Mouse (Mus musculus) midbrain, embryonic 13.5 days (tissue): ENCODE data around the gene Myo1h. TPM values are rescaled to one million over a fixed set of nuclear protein-coding genes. Genes with fewer than 3 reads are reported as not detected.

Experiments
- ATAC-seq: fragments of 200-750 bp; cut with Nextera tagmentation; 2 replicates; pipeline ENCODE4 v1.8.0; 2017; ENCODE audit warnings: mild to moderate bottlenecking, moderate TSS enrichment, moderate library complexity
- H3K27ac ChIP-seq: fragments of 300-500 bp; sonication (generic); 2 replicates; pipeline ENCODE4 v1.5.1; 2015; ENCODE audit warnings: inconsistent platforms, mild to moderate bottlenecking, moderate library complexity
- H3K27me3 ChIP-seq: fragments of 300-500 bp; sonication (generic); 2 replicates; pipeline ENCODE4 v1.6.1; 2015; ENCODE audit warnings: mild to moderate bottlenecking, inconsistent platforms
- H3K36me3 ChIP-seq: fragments of 300-500 bp; sonication (generic); 2 replicates; pipeline ENCODE4 v1.6.1; 2015; ENCODE audit warnings: mild to moderate bottlenecking, inconsistent platforms
- H3K4me1 ChIP-seq: fragments of 300-500 bp; sonication (generic); replicated peaks from 2 replicates; pipeline ENCODE4 v1.6.1; 2015; ENCODE audit warnings: inconsistent platforms
- H3K4me2 ChIP-seq: fragments of 300-500 bp; sonication (generic); replicated peaks from 2 replicates; pipeline ENCODE4 v1.6.1; 2015; ENCODE audit warnings: moderate library complexity, mild to moderate bottlenecking, inconsistent platforms
- H3K4me3 ChIP-seq: fragments of 300-500 bp; sonication (generic); replicated peaks from 2 replicates; pipeline ENCODE4 v1.5.1; 2015; ENCODE audit warnings: mild to moderate bottlenecking, inconsistent platforms
- H3K9ac ChIP-seq: fragments of 300-500 bp; sonication (generic); replicated peaks from 2 replicates; pipeline ENCODE4 v1.6.1; 2015; ENCODE audit warnings: mild to moderate bottlenecking, inconsistent platforms
- H3K9me3 ChIP-seq: fragments of 300-500 bp; sonication (generic); 2 replicates; pipeline ENCODE4 v1.6.1; 2016; ENCODE audit warnings: mild to moderate bottlenecking, inconsistent platforms
- WGBS: fragments of 180-500 bp; shearing (Covaris S2); methylation state at CpG from one replicate; pipeline ENCODE4 v1.1.7; 2015; 5-methylcytosine and 5-hydroxymethylcytosine counted together
- polyA plus RNA-seq: library from polyadenylated mRNA; unstranded; fragments of >200 nt; fragmentation: Nextera tagmentation; extraction: Ambion mirVana; gene quantifications from 2 replicates; pipeline ENCODE4 v1.2.1, GENCODE M21; 2015

Gene Myo1h
- polyA plus RNA-seq = 0.58 and 0.93 TPM in 2 replicates

DNA sequence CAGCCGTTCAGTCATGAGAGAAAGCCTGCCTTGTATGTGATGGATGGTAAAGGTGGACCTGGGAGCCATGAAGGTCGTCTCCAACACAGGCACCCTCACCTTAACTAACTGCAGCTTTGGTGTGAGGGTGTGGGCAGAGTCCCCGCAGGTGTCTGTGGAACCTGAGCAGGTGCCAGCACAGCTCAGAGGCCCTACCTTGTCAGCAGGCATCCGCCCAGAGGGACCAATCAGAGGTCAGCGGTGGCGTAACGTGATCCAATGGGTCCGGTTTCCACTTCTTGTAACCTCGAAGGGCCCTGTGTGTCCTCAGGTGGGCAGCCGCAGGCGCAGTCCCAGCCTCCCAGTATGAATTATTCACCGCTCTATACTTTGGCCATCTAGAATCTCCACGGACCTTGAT lies at the start of gene Myo1h:
Gene Myo1h, plus strand, starts transcription at position 293 of the 400 bp plus-strand sequence.
- no peak for ATAC-seq
- peaks cover 48% of the 10 kb centered on the region for H3K27me3 ChIP-seq
- H3K4me1 ChIP-seq = peaks cover 36% of the 10 kb centered on the region
- no peak within 1 kb of the TSS for H3K27ac ChIP-seq
- no peak within 1 kb of the TSS for H3K4me2 ChIP-seq
- no peak within 1 kb of the TSS for H3K9ac ChIP-seq
- H3K36me3 ChIP-seq = no peaks in the 10 kb centered on the region
- WGBS = 58% methylated on average over 13 of the region's 13 CpGs
- no peak within 1 kb of the TSS for H3K4me3 ChIP-seq
- no peaks in the 10 kb centered on the region for H3K9me3 ChIP-seq

DNA sequence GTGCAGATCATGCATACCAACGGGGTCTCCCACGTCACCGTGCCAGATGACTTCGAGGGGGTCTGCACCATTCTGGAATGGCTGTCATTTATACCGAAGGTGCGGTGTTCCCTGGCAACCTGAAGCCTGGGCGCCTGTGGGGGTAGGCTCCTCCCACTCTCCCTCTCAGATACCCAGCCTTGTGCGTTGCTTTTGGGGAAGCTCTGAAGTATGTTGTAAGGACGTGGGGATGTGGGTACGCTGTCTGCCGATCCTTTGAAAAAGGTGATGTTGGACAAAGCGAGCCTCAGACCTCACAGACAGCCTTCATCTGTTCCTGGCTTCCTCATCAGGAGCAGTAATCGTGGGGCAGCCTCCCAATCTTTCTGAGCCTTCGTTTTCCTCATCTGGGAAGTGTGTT lies 49.2 kb upstream of the Myo1h start:
- H3K4me3 ChIP-seq = no peak overlapping the region
- H3K9ac ChIP-seq = no peak overlapping the region
- H3K4me1 ChIP-seq = no peaks in the 10 kb centered on the region
- WGBS = 45% methylated on average over 14 of the region's 14 CpGs
- no peaks in the 10 kb centered on the region for H3K9me3 ChIP-seq
- H3K36me3 ChIP-seq = no peaks in the 10 kb centered on the region
- ATAC-seq = no peak
- H3K27ac ChIP-seq = no peak overlapping the region
- H3K27me3 ChIP-seq = 0 out of 2 replicates have a peak, but pooled peaks cover 12% of the 10 kb centered on the region
- H3K4me2 ChIP-seq = no peak overlapping the region

DNA sequence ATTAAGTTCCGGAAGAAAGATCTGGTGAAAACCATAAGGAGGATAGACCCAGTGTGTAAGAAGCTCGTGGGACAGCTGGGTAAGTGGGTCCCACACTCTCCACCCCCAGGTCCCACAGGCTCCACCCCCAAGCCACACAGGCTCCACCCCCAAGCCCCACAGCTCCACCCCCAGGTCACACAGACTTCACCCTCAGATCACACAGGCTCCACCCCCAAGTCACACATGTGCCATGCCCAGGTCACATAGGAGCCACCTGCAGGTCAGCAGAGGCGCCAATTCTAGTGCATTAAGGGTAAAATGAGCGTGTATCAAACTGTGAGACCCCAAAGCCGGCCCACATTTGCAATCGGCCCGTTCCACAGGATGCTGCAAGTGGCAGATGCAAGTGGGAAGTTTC lies 42.5 kb upstream of the Myo1h start:
- Histone ChIP-seq H3K36me3 (no peaks in the 10 kb centered on the region), H3K9me3 (no peaks in the 10 kb centered on the region), H3K4me3 (no peak overlapping the region), H3K4me1 (peaks cover 9% of the 10 kb centered on the region), H3K9ac (no peak overlapping the region), H3K27ac (no peak overlapping the region), H3K4me2 (no peak overlapping the region), H3K27me3 (peaks cover 37% of the 10 kb centered on the region)
- no peak for ATAC-seq
- WGBS = 81% methylated on average over 7 of the region's 7 CpGs

DNA sequence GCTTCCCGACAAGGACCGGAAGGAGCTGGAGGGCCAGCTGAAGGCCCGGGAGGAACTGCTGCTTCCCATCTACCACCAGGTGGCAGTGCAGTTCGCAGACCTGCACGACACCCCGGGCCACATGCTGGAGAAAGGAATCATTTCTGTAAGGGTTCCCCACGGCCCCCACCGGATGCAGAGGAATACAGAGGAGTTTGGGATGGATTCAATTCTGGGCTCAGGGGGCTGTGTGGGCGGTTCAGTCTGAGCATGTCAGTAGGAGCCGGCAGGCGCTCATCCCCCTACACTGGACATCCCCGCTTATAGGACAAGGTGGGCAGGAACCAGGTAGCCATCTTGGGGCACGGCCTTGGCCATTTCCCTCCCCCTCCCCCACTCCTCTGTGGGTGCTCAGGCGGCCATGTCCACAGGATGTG lies 40.8 kb upstream of the Myo1h start:
- H3K9ac ChIP-seq = 0 out of 2 replicates have a peak overlapping the region, but pooled peaks have one; percentile 19
- no peak overlapping the region; the same call in 1 of the 2 replicates for H3K4me3 ChIP-seq
- H3K4me1 ChIP-seq = peaks cover 9% of the 10 kb centered on the region
- peak; percentile 84 for ATAC-seq
- peak overlapping the region; percentile 34 for H3K4me2 ChIP-seq
- WGBS = 13% methylated on average over 14 of the region's 14 CpGs
- H3K36me3 ChIP-seq = no peaks in the 10 kb centered on the region
- peaks cover 42% of the 10 kb centered on the region for H3K27me3 ChIP-seq
- H3K27ac ChIP-seq = no peak overlapping the region
- H3K9me3 ChIP-seq = no peaks in the 10 kb centered on the region

DNA sequence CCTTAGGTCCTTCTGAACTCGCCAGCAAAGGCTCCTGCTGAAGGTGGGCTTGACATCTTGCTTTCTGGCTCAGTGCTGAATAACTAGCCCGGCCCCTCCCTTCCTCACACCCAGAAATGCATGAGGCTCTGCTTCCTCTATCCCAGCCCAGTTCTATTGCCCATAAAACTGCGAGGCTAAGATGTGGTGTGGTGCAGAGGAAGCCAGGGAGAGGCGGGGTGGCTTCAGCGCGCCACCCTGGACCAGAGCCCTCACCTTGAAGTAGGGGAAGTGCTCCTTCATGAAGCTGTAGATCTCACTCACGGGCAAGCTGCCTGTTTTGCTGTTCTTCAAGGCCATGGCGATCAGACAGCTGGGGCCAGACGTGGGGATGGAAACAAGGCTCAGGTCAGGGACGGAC lies 29.5 kb upstream of the Myo1h start:
- peaks cover 17% of the 10 kb centered on the region for H3K4me1 ChIP-seq
- no peak overlapping the region for H3K4me3 ChIP-seq
- no peak overlapping the region for H3K27ac ChIP-seq
- H3K27me3 ChIP-seq = peaks cover 20% of the 10 kb centered on the region
- no peak overlapping the region for H3K9ac ChIP-seq
- H3K36me3 ChIP-seq = no peaks in the 10 kb centered on the region
- no peak overlapping the region for H3K4me2 ChIP-seq
- no peak for ATAC-seq
- H3K9me3 ChIP-seq = no peaks in the 10 kb centered on the region
- 89% methylated on average over 10 of the region's 10 CpGs for WGBS

DNA sequence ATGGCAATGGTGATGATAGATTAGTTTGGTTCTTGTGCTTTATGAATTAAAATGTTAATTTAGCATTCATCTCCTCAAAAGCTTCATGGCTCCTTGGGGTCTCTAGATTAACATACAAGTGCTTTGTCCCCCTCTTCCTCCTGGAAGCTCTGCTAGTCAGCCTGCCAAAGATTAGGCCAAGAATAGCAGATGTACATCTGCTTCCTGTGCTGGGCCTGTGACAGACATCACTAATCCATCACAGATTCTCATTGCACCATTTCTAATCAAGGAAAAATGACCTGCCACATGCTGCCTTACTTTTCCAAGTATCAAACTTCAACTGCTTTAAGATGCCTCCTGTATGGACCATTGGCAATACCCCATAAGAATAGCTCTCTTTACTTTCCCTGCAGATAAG lies 27.5 kb upstream of the Myo1h start:
- peaks cover 24% of the 10 kb centered on the region for H3K27me3 ChIP-seq

DNA sequence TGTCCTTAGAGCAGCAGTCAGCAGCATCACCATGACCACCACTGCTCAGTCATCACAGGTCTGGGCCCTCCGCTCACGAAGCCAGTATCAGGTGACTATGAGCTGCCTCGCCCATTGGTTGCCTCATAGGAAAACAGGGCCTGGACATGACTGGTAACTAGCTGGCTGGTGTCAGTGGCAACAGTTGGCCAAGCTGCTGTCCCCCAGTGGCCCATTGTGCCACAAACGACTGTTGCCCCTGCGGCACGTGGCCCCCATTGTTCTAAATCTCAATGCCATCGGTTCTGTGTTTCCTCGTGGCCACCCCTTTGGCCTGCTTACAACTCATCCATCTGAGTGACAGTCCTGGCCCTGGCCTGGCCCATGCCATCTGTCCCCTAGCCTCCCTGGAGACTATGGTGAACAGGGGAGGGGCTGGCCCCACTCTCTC lies 24.9 kb upstream of the Myo1h start:
- no peak overlapping the region for H3K4me2 ChIP-seq
- H3K4me1 ChIP-seq = peaks cover 25% of the 10 kb centered on the region
- H3K27ac ChIP-seq = no peak overlapping the region
- no peak overlapping the region for H3K9ac ChIP-seq
- peak; percentile 81 for ATAC-seq
- H3K4me3 ChIP-seq = no peak overlapping the region
- H3K27me3 ChIP-seq = peaks cover 43% of the 10 kb centered on the region
- H3K9me3 ChIP-seq = no peaks in the 10 kb centered on the region
- WGBS = 54% methylated on average over 8 of the region's 8 CpGs
- no peaks in the 10 kb centered on the region for H3K36me3 ChIP-seq

More for the DNA sequence above, 27.5 kb upstream of the Myo1h start:
- ATAC-seq = no peak
- H3K9me3 ChIP-seq = no peaks in the 10 kb centered on the region
- H3K4me1 ChIP-seq = peaks cover 23% of the 10 kb centered on the region
- H3K27ac ChIP-seq = no peak overlapping the region
- H3K4me3 ChIP-seq = no peak overlapping the region
- no peak overlapping the region for H3K9ac ChIP-seq
- no peaks in the 10 kb centered on the region for H3K36me3 ChIP-seq
- H3K4me2 ChIP-seq = no peak overlapping the region

DNA sequence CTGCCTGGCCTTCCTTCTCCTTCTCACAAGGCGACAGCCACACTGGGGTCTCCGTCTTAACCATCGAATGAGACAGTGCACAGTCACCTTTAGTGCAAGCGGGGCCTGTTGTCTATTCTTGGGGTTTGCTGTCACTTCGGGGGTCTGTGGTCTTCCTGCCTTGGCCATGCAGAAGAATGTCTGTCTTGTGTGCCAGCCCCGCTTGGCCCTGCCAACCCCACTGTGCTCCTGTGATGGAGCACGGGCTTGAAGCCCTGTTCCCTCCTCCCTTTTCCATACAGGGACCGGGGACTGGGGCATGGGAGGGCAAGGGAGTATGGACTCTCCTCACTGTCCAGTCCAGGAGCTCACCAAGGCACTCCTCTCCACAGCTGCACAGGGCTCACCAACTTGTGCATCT lies 24.2 kb upstream of the Myo1h start:
- peaks cover 48% of the 10 kb centered on the region for H3K27me3 ChIP-seq
- ATAC-seq = no peak
- 93% methylated on average over 8 of the region's 8 CpGs for WGBS

DNA sequence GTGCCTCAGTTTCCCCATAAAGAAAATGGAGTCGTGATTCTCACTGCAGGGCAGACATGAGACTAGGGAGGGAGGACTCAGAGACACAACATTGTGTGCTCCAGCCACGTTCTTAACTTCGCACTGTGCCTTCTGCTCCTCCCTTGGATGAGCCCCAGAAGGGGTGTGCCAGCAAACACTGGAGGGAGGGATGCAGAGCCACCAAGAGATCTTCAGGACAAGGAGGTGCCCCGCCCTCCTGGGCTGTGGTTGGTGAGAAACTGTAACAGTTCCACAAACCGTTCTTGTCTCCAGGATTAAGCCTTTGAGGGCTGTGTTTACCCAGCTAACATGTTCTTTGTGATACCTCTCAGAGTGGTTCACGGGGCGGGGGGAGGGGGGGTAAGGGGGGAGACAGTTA lies 20.3 kb upstream of the Myo1h start:
- 29% methylated on average over 7 of the region's 7 CpGs for WGBS
- H3K36me3 ChIP-seq = no peaks in the 10 kb centered on the region
- no peak overlapping the region for H3K4me3 ChIP-seq
- H3K9ac ChIP-seq = no peak overlapping the region
- H3K27me3 ChIP-seq = peaks cover 86% of the 10 kb centered on the region
- no peaks in the 10 kb centered on the region for H3K9me3 ChIP-seq
- H3K4me1 ChIP-seq = peaks cover 61% of the 10 kb centered on the region
- no peak overlapping the region for H3K4me2 ChIP-seq
- no peak overlapping the region for H3K27ac ChIP-seq
- ATAC-seq = peak; percentile 22; the same call in 1 of the 2 replicates

More for the DNA sequence above, 24.2 kb upstream of the Myo1h start:
- H3K4me1 ChIP-seq = peaks cover 33% of the 10 kb centered on the region
- H3K9ac ChIP-seq = no peak overlapping the region
- no peaks in the 10 kb centered on the region for H3K9me3 ChIP-seq
- H3K27ac ChIP-seq = no peak overlapping the region
- no peak overlapping the region for H3K4me3 ChIP-seq
- H3K36me3 ChIP-seq = no peaks in the 10 kb centered on the region
- no peak overlapping the region for H3K4me2 ChIP-seq

DNA sequence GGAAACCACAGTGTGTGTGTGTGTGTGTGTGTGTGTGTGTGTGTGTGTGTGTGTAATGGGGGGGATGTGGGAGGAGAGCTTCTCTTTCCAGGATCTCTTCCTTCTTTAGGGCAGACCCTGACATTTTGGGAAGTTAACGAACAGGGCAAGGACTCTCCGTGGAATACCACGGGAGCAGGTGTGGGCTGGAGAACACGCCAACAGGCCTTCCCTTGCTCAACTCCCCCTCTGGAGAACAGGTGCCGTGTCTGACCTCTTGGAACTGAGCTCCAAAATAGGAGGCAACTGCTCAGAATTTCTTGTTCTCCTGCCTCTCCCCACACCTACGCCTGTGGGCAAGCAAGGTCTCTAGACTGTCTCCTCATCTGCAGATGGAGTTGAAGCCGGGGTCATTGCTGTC lies 19.5 kb upstream of the Myo1h start:
- 78% methylated on average over 7 of the region's 7 CpGs for WGBS
- ATAC-seq = no peak
- H3K9ac ChIP-seq = no peak overlapping the region
- no peak overlapping the region for H3K4me2 ChIP-seq
- H3K36me3 ChIP-seq = no peaks in the 10 kb centered on the region
- no peak overlapping the region for H3K4me3 ChIP-seq
- no peaks in the 10 kb centered on the region for H3K9me3 ChIP-seq
- H3K4me1 ChIP-seq = peaks cover 61% of the 10 kb centered on the region
- peaks cover 92% of the 10 kb centered on the region for H3K27me3 ChIP-seq
- no peak overlapping the region for H3K27ac ChIP-seq

DNA sequence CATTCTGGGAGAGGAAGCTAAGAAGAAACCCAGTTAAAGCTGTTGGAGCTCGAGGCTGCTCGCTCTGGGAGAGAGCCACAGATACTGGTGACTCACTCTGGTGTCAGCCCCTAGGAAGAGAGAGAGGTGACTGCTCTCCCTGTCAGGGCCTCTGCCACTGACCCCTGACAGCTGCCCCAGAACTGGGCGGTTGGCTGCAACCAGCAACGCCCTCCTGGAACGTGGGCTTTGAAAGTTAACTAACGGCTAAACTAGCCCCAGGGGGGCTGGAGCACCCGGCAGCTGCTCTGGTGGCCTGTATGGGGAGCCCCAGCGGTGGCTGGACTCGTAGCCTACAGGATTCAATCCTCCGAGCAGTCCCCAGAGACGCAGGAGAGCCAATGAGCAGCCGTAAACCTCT lies 19.0 kb upstream of the Myo1h start:
- H3K36me3 ChIP-seq = no peaks in the 10 kb centered on the region
- H3K4me1 ChIP-seq = peaks cover 64% of the 10 kb centered on the region
- WGBS = 12% methylated on average over 12 of the region's 12 CpGs
- H3K27me3 ChIP-seq = peaks cover 93% of the 10 kb centered on the region
- no peaks in the 10 kb centered on the region for H3K9me3 ChIP-seq
- no peak overlapping the region for H3K4me3 ChIP-seq
- H3K4me2 ChIP-seq = no peak overlapping the region
- H3K27ac ChIP-seq = no peak overlapping the region
- H3K9ac ChIP-seq = no peak overlapping the region
- no peak for ATAC-seq

DNA sequence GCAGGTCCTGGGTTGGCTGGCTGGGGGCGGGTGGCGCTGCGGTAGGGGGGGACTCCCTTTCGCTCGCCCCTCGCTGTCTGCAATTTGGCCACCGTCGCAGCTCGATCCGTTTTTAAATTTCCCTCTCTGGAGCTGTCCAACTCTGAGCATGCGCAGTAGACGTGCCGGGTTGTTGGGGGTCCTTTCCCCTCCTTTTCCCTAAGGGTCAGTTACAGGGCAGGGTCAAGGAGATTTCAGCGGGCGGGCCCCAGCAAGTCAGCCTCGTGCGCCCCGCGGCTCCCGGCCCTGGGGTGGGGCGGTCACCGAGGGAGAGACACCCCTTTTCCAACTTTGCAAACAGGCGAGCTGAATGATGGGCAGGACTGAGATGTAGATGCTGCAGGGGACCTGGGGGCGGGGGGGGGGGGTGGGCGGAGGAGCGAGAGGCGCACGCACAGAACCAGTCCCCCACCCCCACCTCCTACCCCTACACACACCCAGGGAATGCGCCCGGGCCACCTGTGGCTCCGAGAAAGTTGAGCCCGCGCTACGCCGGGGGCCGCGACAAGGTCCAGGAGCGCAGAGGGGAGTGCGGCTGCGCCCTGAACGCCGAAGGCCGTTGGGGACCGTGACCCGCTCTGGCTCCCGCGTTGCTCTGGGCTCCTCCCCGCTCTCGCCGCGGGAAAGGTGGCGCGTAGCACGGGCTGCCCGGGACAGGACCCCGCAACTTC lies 15.1 kb upstream of the Myo1h start, which contains the start of gene Foxn4:
Gene Foxn4, minus strand, starts transcription at position 115 of the 710 bp plus-strand sequence.
- H3K9ac ChIP-seq = 0 out of 2 replicates have a peak within 1 kb of the TSS, but pooled peaks have one; percentile 36
- peaks cover 76% of the 10 kb centered on the region for H3K4me1 ChIP-seq
- H3K9me3 ChIP-seq = no peaks in the 10 kb centered on the region
- peak; percentile 38; the same call in 1 of the 2 replicates for ATAC-seq
- H3K4me2 ChIP-seq = peak within 1 kb of the TSS; percentile 70
- H3K27ac ChIP-seq = no peak within 1 kb of the TSS
- peak within 1 kb of the TSS; percentile 42 for H3K4me3 ChIP-seq
- no peaks in the 10 kb centered on the region for H3K36me3 ChIP-seq
- peaks cover 95% of the 10 kb centered on the region for H3K27me3 ChIP-seq
- WGBS = under 1% methylated on average over 52 of the region's 56 CpGs
